ENCODE assay signal across 18 mouse cellular contexts in the genomic region with DNA sequence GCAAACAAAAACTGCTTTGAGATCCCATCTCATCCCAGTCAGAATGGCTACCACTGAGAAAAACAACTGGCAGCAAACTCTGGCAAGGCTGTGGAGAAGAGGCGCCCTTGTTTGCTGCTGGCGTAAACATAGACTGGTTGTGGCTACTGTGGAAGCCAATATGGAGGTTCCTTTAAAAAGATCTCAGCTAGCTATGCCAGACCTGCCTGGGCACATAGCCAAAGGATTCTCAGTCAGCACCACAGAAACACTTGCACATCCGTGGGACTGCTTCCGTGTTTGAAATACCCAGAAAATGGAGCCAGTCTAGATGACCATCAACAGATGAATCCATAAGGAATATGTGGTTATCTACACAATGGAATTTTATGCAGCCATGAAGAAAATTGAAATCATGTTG. TPM values are rescaled to one million over a fixed set of nuclear protein-coding genes. Genes with fewer than 3 reads are reported as not detected.
DNase-seq lines count a peak whose midpoint lies in the region; ATAC-seq lines count a peak whose summit lies in the region.
"Had no signal": no experiment of that assay in that cellular context is flagged by ENCODE, and none has a peak within 500 bp of the region (broad histone marks: within the 10 kb centered on the region; RNA-seq: fewer than 3 reads in every experiment).

No protein-coding gene starts in this region.

- peak; percentile 23 to 27 for DNase-seq in cerebellum, postnatal 36 days
- DNase-seq in cerebellum, adult 9-10 months = no peak
- peak; percentile 35 for DNase-seq in layer of hippocampus, adult 9-11 months
- no peak for DNase-seq in layer of hippocampus, adult 18-20 months (ENCODE audit: low spot score in 2 of 2)
- peak; percentile 50 to 54 for DNase-seq in right cerebral cortex, postnatal 10 days (ENCODE audit: low spot score in 2 of 2)
- DNase-seq in right cerebral cortex, postnatal 4 days = no peak
- DNase-seq: adrenal gland, postnatal 25 days; gastrocnemius, postnatal 10 days; liver; lung, adult 2 months; thymus, postnatal 4 days had no signal

- ATAC-seq in megakaryocyte, adult 5-6 weeks (ENCODE audit: poor library complexity, severe bottlenecking) = no peak
- ATAC-seq: intestine, embryonic 16.5 days; midbrain, embryonic 15.5 days had no signal

RNA-seq across cellular contexts. Expression of a gene that starts 11.1 kb away (rescaled TPM):
- total RNA-seq in layer of hippocampus, adult 18-20 months (2021) = 1 to 10 TPM; 2.7 to 2.8 TPM
- total RNA-seq in megakaryocyte, adult 5-6 weeks (2015) = not detected in 2 replicates
- not detected in 2 replicates for total RNA-seq in megakaryocyte, adult 5-6 weeks (2017)

RNA-seq across cellular contexts. Expression of a gene that starts 26.9 kb away (rescaled TPM):
- not detected for total RNA-seq in layer of hippocampus, adult 18-20 months (2021)
- total RNA-seq in megakaryocyte, adult 5-6 weeks (2015) = not detected in 2 replicates
- not detected in 2 replicates for total RNA-seq in megakaryocyte, adult 5-6 weeks (2017)
- total RNA-seq: adrenal gland, postnatal 25 days; common myeloid progenitor, adult 5-6 weeks; gastrocnemius, postnatal 10 days; heart, adult 8-10 months; left cerebral cortex, postnatal 10 days; megakaryocyte progenitor cell, adult 5-6 weeks had no signal

RNA-seq across cellular contexts. Expression of a gene that starts 43.4 kb away (rescaled TPM):
- total RNA-seq in layer of hippocampus, adult 18-20 months (2021) = not detected
- total RNA-seq in megakaryocyte, adult 5-6 weeks (2015) = not detected in 2 replicates
- total RNA-seq in megakaryocyte, adult 5-6 weeks (2017) = not detected in 2 replicates
- total RNA-seq: adrenal gland, postnatal 25 days; gastrocnemius, postnatal 10 days had no signal

Comparison
In these comparisons a context has a peak if more than half of its experiments do, and no peak if none do; other contexts are left out.
1. DNase-seq: peak in cerebellum, postnatal 36 days (2 of 2), layer of hippocampus, adult 9-11 months (single experiment) and right cerebral cortex, postnatal 10 days (2 of 2); none in cerebellum, adult 9-10 months (single experiment), layer of hippocampus, adult 18-20 months (0 of 2) and right cerebral cortex, postnatal 4 days (single experiment).